Mouse (Mus musculus) G1E (cell line): Measurements from ENCODE around the gene Dok3.

Source experiments
- CTCF ChIP-seq: IDR thresholded peaks from 2 replicates; pipeline ENCODE4 v1.5.1; 2012; ENCODE audit warnings: low read depth, low read length, inconsistent platforms, mixed read lengths
- GATA1 ChIP-seq: IDR thresholded peaks from 2 replicates; pipeline ENCODE4 v1.6.1; 2012; ENCODE audit warnings: borderline replicate concordance, low read length, inconsistent platforms, mixed read lengths
- POLR2AphosphoS5 ChIP-seq: IDR thresholded peaks from 2 replicates; pipeline ENCODE4 v1.6.1; 2012; ENCODE audit warnings: low read depth, low read length, inconsistent platforms; ENCODE audit not compliant: insufficient replicate concordance
- TAL1 ChIP-seq: conservative IDR thresholded peaks from 2 replicates; pipeline ENCODE4 v1.6.1; 2012; ENCODE audit warnings: low read depth, low read length, inconsistent platforms, mixed read lengths

- TF ChIP-seq GATA1 (no peak), CTCF (no peak), POLR2AphosphoS5 (no peak), TAL1 (no peak)
Observed at GRCm38 (mm10) chr13:55506697-55507096, 22.4 kb downstream of the Dok3 start.
